Mouse (Mus musculus): Measurements from ENCODE around the gene Chd8. TPM values are rescaled to one million over a fixed set of nuclear protein-coding genes. Genes with fewer than 3 reads are reported as not detected.

Gene Chd8
- total and polyA plus RNA-seq, 2 experiments from 2014 or later: 26.7 to 88.3 TPM

DNA sequence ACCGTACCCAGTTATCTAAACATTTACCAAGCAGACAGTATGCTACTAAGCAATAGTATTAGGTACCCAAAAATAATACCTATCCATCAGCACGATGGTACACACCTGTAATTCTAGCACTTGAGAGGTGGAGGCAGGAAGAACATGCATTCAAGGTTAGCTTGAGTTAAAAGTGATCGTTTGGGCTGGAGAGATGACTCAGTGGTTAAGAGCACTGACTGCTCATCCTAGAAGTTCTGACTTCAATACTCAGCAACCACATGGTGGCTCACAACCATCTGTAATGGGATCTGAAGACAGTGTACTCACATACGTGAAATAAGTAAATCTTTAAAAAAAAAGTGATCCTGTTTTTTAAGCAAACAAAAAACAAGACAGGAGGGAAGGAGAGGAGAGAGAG is 11.5 kb downstream of the Chd8 start:
- no peak for ATAC-seq
- Histone ChIP-seq H3K36me3 (ENCODE audit: insufficient read depth) (no peaks in the 10 kb centered on the region), H3K27me3 (ENCODE audit: insufficient read depth, low read length) (no peaks in the 10 kb centered on the region), H3K4me1 (ENCODE audit: insufficient read depth) (peaks cover 7% of the 10 kb centered on the region; the same call in 1 of the 2 replicates), H3K27ac (ENCODE audit: low read depth, low read length) (no peak overlapping the region), H3K9ac (no peak overlapping the region), H3K4me3 (ENCODE audit: low read depth, low read length) (no peak overlapping the region), H3K4me2 (ENCODE audit: low read depth) (no peak overlapping the region), H3K9me3 (ENCODE audit: low read length) (no peaks in the 10 kb centered on the region)
- WGBS: 85% methylated on average over 4 of the region's 4 CpGs
- TF ChIP-seq CTCF (IDR thresholded peaks at IDR 0.05; ENCODE audit: low read depth): no peak
- DNase-seq: no peak

- Histone ChIP-seq H3K36me3 (ENCODE audit: insufficient read depth) (no peaks in the 10 kb centered on the region), H3K9me3 (ENCODE audit: low read length) (no peaks in the 10 kb centered on the region), H3K27me3 (ENCODE audit: insufficient read depth, low read length) (no peaks in the 10 kb centered on the region), H3K9ac (peak overlapping the region; percentile 73), H3K27ac (ENCODE audit: low read depth, low read length) (peak overlapping the region; percentile 70; the same call in 1 of the 2 replicates), H3K4me3 (ENCODE audit: low read depth, low read length) (peak overlapping the region; percentile 75), H3K4me1 (ENCODE audit: insufficient read depth) (peaks cover 7% of the 10 kb centered on the region; the same call in 1 of the 2 replicates), H3K4me2 (ENCODE audit: low read depth) (peak overlapping the region; percentile 88)
- DNase-seq (no peak), ATAC-seq (peak; percentile 53)
- WGBS: 11% methylated on average over 7 of the region's 7 CpGs
- TF ChIP-seq CTCF (IDR thresholded peaks at IDR 0.05; ENCODE audit: low read depth): no peak
Measured at GRCm38 (mm10) chr14:52244690-52245042, 12.9 kb downstream of the Chd8 start.

- Histone ChIP-seq H3K9me3 (ENCODE audit: low read length) (no peaks in the 10 kb centered on the region), H3K4me3 (ENCODE audit: low read depth, low read length) (peak overlapping the region; percentile 75), H3K4me1 (ENCODE audit: insufficient read depth) (peaks cover 7% of the 10 kb centered on the region; the same call in 1 of the 2 replicates), H3K9ac (peak overlapping the region; percentile 73), H3K27ac (ENCODE audit: low read depth, low read length) (peak overlapping the region; percentile 70), H3K4me2 (ENCODE audit: low read depth) (peak overlapping the region; percentile 88), H3K27me3 (ENCODE audit: insufficient read depth, low read length) (no peaks in the 10 kb centered on the region), H3K36me3 (ENCODE audit: insufficient read depth) (no peaks in the 10 kb centered on the region)
- DNase-seq (peak; percentile 98), ATAC-seq (peak; percentile 100)
- no peak for TF ChIP-seq CTCF (IDR thresholded peaks at IDR 0.05; ENCODE audit: low read depth)
- WGBS: 1% methylated on average over 32 of the region's 32 CpGs
Measured at GRCm38 (mm10) chr14:52244041-52244689, 13.4 kb downstream of the Chd8 start.

- H3K9me3 ChIP-seq (ENCODE audit: low read length): no peaks in the 10 kb centered on the region
- no peak overlapping the region for H3K4me3 ChIP-seq (ENCODE audit: low read depth, low read length)
- H3K4me2 ChIP-seq (ENCODE audit: low read depth): no peak overlapping the region
- 100% methylated on average over 1 of the region's 1 CpGs for WGBS
- H3K27me3 ChIP-seq (ENCODE audit: insufficient read depth, low read length): no peaks in the 10 kb centered on the region
- H3K9ac ChIP-seq: no peak overlapping the region
- H3K4me1 ChIP-seq (ENCODE audit: insufficient read depth): no peaks in the 10 kb centered on the region
- DNase-seq (no peak), ATAC-seq (no peak)
- H3K36me3 ChIP-seq (ENCODE audit: insufficient read depth): peaks cover 50% of the 10 kb centered on the region
- H3K27ac ChIP-seq (ENCODE audit: low read depth, low read length): no peak overlapping the region
- TF ChIP-seq CTCF (IDR thresholded peaks at IDR 0.05; ENCODE audit: low read depth): no peak
Measured at GRCm38 (mm10) chr14:52236216-52236615, 21.4 kb downstream of the Chd8 start.

GRCm38 (mm10) chr14:52235165-52235564 is 22.4 kb downstream of the Chd8 start:
- ATAC-seq (no peak), DNase-seq (no peak)
- Histone ChIP-seq H3K9ac (no peak overlapping the region), H3K27me3 (ENCODE audit: insufficient read depth, low read length) (no peaks in the 10 kb centered on the region), H3K4me3 (ENCODE audit: low read depth, low read length) (no peak overlapping the region), H3K27ac (ENCODE audit: low read depth, low read length) (no peak overlapping the region), H3K9me3 (ENCODE audit: low read length) (no peaks in the 10 kb centered on the region), H3K36me3 (ENCODE audit: insufficient read depth) (peaks cover 61% of the 10 kb centered on the region), H3K4me2 (ENCODE audit: low read depth) (no peak overlapping the region), H3K4me1 (ENCODE audit: insufficient read depth) (no peaks in the 10 kb centered on the region)
- WGBS: 94% methylated on average over 7 of the region's 7 CpGs
- TF ChIP-seq CTCF (IDR thresholded peaks at IDR 0.05; ENCODE audit: low read depth): no peak

DNA sequence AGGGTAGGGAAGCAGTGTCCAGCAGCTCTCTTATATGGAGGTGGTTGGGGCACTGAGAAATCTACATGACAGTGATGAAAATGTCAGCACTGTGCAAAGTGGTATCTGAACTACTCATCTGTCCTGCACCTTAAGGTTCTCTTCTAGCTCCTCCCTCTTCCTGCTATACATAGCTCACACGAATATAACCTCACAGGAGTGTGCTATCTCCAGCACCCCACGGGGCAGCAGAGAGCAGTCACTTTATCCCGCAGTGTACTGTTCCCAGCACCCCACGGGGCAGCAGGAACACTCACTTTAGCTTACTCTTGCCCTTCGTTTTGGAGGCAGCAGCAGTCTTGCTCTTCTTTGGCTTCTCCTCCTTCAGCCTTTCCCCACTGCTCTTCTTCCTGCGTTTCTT is 25.3 kb downstream of the Chd8 start:
- Histone ChIP-seq H3K4me1 (ENCODE audit: insufficient read depth) (no peaks in the 10 kb centered on the region), H3K27me3 (ENCODE audit: insufficient read depth, low read length) (no peaks in the 10 kb centered on the region), H3K27ac (ENCODE audit: low read depth, low read length) (no peak overlapping the region), H3K4me2 (ENCODE audit: low read depth) (no peak overlapping the region), H3K36me3 (ENCODE audit: insufficient read depth) (peaks cover 84% of the 10 kb centered on the region), H3K4me3 (ENCODE audit: low read depth, low read length) (no peak overlapping the region), H3K9ac (no peak overlapping the region), H3K9me3 (ENCODE audit: low read length) (no peaks in the 10 kb centered on the region)
- ATAC-seq (peak; percentile 38; the same call in 1 of the 2 replicates), DNase-seq (no peak)
- no peak for TF ChIP-seq CTCF (IDR thresholded peaks at IDR 0.05; ENCODE audit: low read depth)
- 86% methylated on average over 6 of the region's 6 CpGs for WGBS

DNA sequence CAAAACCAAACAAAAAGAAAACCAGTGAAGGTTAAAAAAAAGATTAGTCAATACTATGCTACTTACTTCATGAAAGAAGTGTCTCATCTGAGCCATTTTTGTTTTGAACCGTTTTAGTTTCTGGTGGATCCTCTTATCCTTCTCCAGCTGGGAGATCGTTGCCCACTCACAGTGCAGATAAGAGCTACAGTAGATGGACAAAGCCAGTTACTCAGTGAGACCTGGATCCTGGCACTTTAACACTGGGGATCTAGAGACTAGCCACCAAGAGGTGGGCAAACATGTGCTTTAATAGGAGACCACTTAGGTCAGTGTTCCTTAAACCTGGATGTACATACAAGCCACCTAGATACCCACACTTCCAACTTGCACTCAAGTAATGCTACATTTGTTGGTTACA is 31.6 kb downstream of the Chd8 start:
- H3K9me3 ChIP-seq (ENCODE audit: low read length): no peaks in the 10 kb centered on the region
- no peak for TF ChIP-seq CTCF (IDR thresholded peaks at IDR 0.05; ENCODE audit: low read depth)
- no peak overlapping the region for H3K4me3 ChIP-seq (ENCODE audit: low read depth, low read length)
- no peak overlapping the region for H3K9ac ChIP-seq
- H3K4me2 ChIP-seq (ENCODE audit: low read depth): no peak overlapping the region
- no peak for DNase-seq
- WGBS: 97% methylated on average over 2 of the region's 2 CpGs
- H3K27ac ChIP-seq (ENCODE audit: low read depth, low read length): no peak overlapping the region
- H3K27me3 ChIP-seq (ENCODE audit: insufficient read depth, low read length): no peaks in the 10 kb centered on the region
- no peaks in the 10 kb centered on the region for H3K4me1 ChIP-seq (ENCODE audit: insufficient read depth)
- H3K36me3 ChIP-seq (ENCODE audit: insufficient read depth): peaks cover 82% of the 10 kb centered on the region
- no peak for ATAC-seq
